Mouse (Mus musculus) layer of hippocampus, adult 8-10 months (tissue): ENCODE data around the gene Ikzf2. TPM values are rescaled to one million over a fixed set of nuclear protein-coding genes. Genes with fewer than 3 reads are reported as not detected.
A peak's percentile ranks its signal among the peaks of the same experiment; 100 is the strongest.

Source experiments
- DNase-seq, 2 experiments: peaks; one replicate each; pipeline ENCODE4 v3.0.0; 2022; ENCODE audit warnings: low spot score in 2 of 2
- total RNA-seq, 4 experiments: library from RNA; stranded (reverse); gene quantifications; 2 replicates each; pipeline ENCODE4 v1.2.4; 2022

The Ikzf2 gene
- total RNA-seq, 4 experiments from 2014 or later = 6.6 to 16.7 (median 11.8) TPM

- no peak for DNase-seq
Observed at GRCm38 (mm10) chr1:69599074-69599772, 87.8 kb downstream of the Ikzf2 start.

DNA sequence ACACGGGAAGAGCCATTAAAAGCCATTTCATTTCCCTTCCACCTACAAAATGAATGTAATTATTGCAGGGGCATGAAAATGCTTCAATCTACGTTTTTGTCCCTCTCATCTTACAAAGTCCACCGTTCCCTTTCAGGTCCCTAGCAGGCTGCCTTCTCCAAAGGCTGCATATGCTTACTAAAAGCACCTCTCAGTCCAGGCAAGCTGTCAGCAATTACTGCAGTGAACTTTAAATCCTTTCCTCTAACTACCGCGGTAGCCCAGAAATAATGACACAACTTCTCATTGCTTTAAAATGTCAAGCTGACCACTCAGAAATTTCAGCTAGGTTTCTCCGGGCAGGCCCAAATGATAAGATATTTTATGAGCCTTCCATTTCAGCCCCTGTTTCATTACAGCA lies 95.2 kb downstream of the Ikzf2 start:
- DNase-seq = no peak

DNA sequence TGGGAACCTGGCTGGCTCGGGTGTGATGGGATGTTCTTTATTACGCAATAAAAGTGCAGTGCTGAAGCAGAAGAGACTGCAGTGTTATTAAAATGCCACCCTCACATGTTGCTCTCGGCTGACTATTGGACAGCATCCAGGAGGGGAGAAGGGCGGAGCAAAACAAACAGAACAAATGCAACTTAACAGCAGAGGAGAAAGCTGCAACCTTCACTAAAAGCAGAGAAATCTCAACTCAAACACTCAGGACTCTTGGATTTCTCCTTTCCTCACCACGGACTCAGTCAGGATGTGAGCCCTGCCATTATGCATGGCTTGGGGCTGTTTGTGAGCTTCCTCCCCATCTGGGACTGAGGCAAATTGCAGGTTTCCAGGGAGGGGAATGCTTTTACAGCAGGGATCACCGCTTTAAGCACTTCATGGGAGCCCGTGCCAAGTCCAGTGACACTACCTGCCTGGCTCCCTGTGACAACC lies 95.7 kb downstream of the Ikzf2 start:
- peak; percentile 10 to 18 for DNase-seq

DNA sequence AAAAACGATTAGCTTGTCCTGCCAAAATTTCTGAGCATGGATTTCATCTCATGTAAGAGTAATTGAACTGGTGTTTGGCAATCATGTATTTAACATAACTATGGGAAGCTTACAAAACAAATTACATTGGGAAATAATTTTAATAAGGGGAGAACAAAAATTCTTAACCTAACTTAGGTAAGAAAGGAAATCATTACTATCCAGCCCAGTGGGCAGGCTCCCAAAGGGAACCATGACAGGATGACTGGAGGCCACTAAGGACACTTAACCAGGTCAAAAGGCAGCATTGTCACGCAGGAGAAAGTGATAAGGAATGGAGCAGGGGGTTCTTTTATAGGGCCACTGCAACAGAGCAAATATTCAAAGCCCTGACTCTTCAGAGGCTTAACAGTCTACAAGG lies 101.5 kb downstream of the Ikzf2 start:
- DNase-seq = no peak

DNA sequence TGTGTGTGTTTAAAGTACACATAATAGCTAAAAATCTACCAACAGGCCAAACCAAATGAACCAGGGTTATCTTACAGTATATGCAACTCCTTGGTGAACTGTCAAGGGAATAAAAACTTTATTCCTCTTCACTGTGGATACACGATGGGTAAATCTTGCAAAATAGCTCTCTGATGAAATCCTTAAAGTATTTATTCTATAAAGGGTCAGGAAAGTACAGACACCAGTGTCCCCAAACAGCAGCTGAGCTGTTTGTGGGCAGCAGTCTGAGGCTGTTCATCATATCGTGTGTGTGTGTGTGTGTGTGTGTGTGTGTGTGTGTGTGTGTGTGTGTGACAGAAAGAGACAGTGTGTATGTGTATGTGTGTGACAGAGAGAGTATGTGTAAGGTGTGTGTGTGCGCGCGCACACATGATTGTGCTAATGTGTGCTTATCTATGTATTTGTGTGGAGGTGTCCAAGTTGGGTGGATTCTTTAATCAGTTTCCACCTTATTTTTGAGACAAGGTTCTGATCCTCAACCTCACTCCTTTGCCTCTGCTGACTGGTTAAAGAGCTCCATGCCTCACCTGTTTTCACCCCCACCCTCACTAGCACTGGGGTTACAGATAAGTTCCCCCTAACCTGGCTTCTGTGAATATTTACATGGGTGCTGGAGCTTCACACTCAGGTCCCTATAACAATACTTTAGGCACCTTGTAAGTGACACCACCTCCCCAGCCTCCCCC lies 102.9 kb downstream of the Ikzf2 start:
- no peak for DNase-seq

DNA sequence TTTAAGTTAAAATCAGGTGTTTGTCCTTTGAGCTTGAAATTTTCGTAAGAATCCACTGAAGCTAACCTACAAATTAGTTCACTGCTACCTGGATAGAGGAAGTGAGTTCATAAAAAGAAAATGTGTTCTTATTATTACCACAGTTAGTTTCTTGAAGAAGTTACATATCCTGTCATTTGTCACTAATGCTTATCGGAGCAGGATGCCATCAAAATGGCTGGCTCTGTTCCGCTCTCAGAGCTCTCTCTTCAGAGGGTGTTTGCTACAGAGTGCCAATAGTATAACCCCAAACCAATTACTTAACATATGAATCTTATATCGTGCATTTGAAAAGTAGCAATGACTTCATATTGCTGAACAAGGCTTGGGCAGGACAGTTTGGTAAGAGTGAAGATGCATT lies 108.1 kb downstream of the Ikzf2 start:
- DNase-seq = no peak

GRCm38 (mm10) chr1:69559443-69560090 lies 127.5 kb downstream of the Ikzf2 start:
- DNase-seq = no peak

- DNase-seq = no peak
Observed at GRCm38 (mm10) chr1:69555636-69556151, 131.4 kb downstream of the Ikzf2 start.

GRCm38 (mm10) chr1:69549987-69550386 lies 137.1 kb downstream of the Ikzf2 start:
- DNase-seq = no peak

DNA sequence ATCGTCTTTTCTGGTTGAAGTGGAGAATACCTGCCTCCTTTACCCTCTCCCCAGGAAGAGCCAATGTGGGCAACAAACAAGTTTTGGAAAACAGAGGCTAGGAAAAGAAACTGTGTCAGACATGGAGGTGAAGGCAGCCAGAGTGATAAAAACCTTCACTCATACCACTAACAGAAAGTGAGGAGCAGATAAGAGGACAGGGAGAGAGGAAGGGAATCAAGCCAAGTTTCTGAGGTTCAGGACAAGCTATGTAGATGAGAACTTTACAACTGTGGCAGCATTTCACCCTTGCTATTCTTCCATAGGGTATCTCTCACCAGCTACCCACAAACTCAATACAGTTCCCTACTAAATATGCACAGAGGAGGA lies 141.2 kb downstream of the Ikzf2 start:
- no peak for DNase-seq

DNA sequence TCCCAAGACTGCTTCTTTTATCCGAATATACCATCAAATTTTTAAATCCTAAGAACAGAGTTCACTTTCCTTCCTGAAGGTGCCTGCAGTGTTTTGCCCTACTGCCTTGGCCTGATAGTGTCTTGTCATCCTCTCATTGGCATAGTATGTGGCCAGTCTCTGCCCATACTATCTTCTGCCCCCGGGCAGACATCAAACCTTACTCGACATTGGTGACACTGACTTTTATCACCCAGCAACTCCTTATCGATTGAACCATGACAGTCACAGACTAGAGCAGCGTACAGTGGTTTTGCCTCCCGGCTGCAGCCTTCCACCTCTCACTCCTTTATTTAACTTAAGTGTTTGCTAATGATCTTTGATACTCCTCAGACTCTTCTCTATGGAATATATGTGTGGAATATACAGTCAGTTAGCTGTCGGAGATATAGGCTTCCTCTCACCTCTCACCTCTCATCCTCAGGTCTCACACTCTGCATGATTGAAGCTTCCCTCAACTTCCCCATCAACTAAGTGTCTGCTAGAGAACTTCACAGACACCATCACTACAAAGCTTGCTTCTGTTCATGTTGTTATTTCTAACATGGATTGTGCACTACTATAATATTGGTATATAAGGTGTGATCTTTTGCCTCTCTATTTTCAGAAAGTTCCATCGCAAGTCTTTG lies 141.7 kb downstream of the Ikzf2 start:
- no peak for DNase-seq

DNA sequence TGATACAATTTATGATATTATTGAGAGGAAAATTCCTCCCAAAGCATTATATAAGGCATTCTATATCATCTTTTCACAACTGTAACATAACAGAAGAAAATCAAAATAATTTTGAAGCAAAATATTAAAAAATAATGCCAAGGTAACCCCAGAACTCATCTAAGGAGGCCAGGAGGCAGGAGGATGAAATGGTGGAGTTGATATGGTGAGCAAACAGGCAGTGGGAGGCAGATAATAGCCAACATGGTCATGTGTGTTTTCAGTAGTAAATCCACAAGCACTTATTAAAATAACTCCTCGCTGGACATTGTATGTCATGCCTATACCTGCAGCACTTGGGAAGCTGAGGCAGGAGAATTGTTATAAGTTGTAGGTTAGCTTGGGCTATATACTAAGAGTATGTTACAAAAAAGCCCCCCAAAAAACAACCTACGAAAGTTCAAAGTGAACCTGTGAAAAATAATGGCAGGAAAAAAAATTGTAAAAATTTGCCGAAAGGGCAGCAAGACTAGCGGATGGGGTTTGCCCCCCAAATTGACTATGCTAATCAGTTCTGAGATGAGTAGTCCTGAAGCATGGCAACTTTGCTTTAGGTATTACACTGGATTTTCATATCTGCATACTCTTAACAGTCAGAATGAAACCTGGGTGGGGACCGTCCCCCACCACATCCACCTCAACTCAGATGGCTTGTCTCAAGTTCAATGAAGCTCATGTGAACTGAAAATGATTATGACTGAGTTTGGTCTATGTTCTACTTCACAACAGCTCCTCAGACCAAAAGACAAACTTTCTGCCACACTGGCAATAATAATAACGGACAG lies 143.1 kb downstream of the Ikzf2 start:
- DNase-seq = no peak

- DNase-seq = no peak
Observed at GRCm38 (mm10) chr1:69542546-69542945, 144.5 kb downstream of the Ikzf2 start.

DNA sequence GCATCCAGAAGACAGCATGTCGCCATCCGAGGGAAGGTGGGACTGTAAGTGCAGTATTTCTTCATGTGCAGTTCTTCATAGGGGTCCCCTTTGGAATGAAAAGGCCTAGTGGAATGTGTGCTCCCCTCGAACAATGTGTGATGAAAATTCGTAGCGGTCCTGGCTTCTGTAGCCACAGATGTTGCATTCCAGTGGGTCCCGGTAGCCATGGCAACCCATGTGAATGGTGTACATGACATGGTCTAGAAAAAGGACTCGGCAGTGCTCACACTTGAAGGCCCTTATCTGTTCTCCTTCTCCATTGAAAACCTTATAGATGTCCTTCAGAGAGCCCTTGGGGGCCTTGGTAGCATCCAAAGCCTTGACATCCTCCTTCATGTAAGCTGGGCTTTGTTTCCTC lies 148.4 kb downstream of the Ikzf2 start:
- DNase-seq = no peak

- DNase-seq = no peak
Observed at GRCm38 (mm10) chr1:69537619-69538018, 149.4 kb downstream of the Ikzf2 start.

- no peak for DNase-seq
Observed at GRCm38 (mm10) chr1:69535507-69535906, 151.5 kb downstream of the Ikzf2 start.

DNA sequence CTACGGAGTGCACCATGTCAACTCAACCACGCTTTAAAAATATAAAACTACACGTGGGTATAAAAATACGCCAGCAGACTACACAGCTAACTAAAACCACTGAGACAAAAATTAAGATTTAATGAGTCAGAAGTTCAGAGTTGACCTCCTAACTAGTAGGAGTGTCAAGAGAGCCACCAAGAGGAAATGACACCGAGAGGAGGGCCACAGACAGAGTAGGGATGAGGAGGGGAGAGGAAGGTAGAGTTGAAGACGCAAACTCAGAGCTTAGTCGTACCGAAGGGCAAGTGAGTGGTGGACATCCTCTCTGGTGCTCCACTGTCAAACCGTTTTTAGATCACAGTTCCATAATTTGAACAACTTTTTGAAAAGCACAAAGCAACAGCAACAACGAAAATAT lies 154.0 kb downstream of the Ikzf2 start:
- DNase-seq = no peak

GRCm38 (mm10) chr1:69528696-69529095 lies 158.3 kb downstream of the Ikzf2 start:
- no peak for DNase-seq

- no peak for DNase-seq
Observed at GRCm38 (mm10) chr1:69521656-69522055, 165.4 kb downstream of the Ikzf2 start.

DNA sequence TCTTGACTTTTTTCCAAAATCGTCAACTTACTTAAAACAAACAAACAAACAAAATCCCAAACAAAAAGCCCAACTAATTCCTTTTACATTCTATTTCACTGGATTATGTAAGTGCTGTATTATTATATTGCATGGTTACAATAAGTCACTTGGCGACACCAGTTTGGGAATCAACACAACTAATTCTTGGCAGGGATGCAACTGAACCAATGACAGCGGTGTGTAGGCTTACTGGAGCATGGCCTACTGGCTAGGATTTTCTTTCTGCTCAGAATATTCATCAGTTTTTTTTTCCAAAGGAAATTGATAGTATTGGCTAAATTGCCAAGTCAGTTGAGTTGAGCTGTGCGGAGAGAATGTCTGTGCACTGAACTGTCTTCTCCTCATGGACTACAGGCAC lies 167.7 kb downstream of the Ikzf2 start:
- DNase-seq = peak; percentile 34 to 44

GRCm38 (mm10) chr1:69518012-69518411 lies 169.0 kb downstream of the Ikzf2 start:
- no peak for DNase-seq
